Mouse (Mus musculus): ENCODE measurements around the gene Rpgr. TPM values are rescaled to one million over a fixed set of nuclear protein-coding genes. Genes with fewer than 3 reads are reported as not detected.
A peak's percentile ranks its signal among the peaks of the same experiment; 100 is the strongest.

Rpgr gene
- total RNA-seq (2021): 1 to 10 TPM; 2.3 to 3.5 TPM

GRCm38 (mm10) chrX:10216410-10216949 is at the start of gene Rpgr:
Gene Rpgr (minus strand): TSS chrX:10216920.
- intact Hi-C loops (cut with DNase I): loop anchor here (5.0 to 10.0 kb wide), 3 partner anchors 182 to 508 kb away; partner anchors contain the start of gene Tspan7
- peak; percentile 80 for DNase-seq (ENCODE audit: low spot score)

- no peak for DNase-seq (ENCODE audit: low spot score)
- intact Hi-C loops (cut with DNase I): loop anchor here (10.0 kb wide), 1 partner anchor 227 kb away; the partner anchor contains the start of gene Tspan7
These were observed 41.5 kb upstream of the Rpgr start for GRCm38 (mm10) chrX:10258260-10258659.

GRCm38 (mm10) chrX:10257774-10258173 is 41.1 kb upstream of the Rpgr start:
- DNase-seq (ENCODE audit: low spot score): no peak
- intact Hi-C loops (cut with DNase I): loop anchor here (10.0 kb wide), 1 partner anchor 227 kb away; the partner anchor contains the start of gene Tspan7

GRCm38 (mm10) chrX:10251852-10252504 is 35.3 kb upstream of the Rpgr start, which contains the start of gene Otc:
Gene Otc (plus strand): TSS chrX:10252305.
- intact Hi-C loops (cut with DNase I): loop anchor here (10.0 kb wide), 1 partner anchor 233 kb away; the partner anchor contains the start of gene Tspan7
- DNase-seq (ENCODE audit: low spot score): no peak

- no peak for DNase-seq (ENCODE audit: low spot score)
- intact Hi-C loops (cut with DNase I): loop anchor here (10.0 kb wide), 1 partner anchor 233 kb away; the partner anchor contains the start of gene Tspan7
These were observed 34.6 kb upstream of the Rpgr start for GRCm38 (mm10) chrX:10251357-10251756.

- intact Hi-C loops (cut with DNase I): no loop called here
- DNase-seq (ENCODE audit: low spot score): no peak
These were observed 27.2 kb upstream of the Rpgr start for GRCm38 (mm10) chrX:10243916-10244315.

- intact Hi-C loops (cut with DNase I): loop anchor here (10.0 kb wide), 1 partner anchor 335 kb away; no protein-coding TSS in a partner anchor
- no peak for DNase-seq (ENCODE audit: low spot score)
These were observed 22.8 kb upstream of the Rpgr start for GRCm38 (mm10) chrX:10239515-10239914.

- DNase-seq (ENCODE audit: low spot score): no peak
- intact Hi-C loops (cut with DNase I): loop anchor here (10.0 kb wide), 1 partner anchor 340 kb away; no protein-coding TSS in a partner anchor
These were observed 17.9 kb upstream of the Rpgr start for GRCm38 (mm10) chrX:10234617-10235016.

- intact Hi-C loops (cut with DNase I): loop anchor here (10.0 kb wide), 1 partner anchor 342 kb away; no protein-coding TSS in a partner anchor
- no peak for DNase-seq (ENCODE audit: low spot score)
These were observed 16.3 kb upstream of the Rpgr start for GRCm38 (mm10) chrX:10233051-10233450.

GRCm38 (mm10) chrX:10219281-10219680 is 2.6 kb upstream of the Rpgr start:
- no peak for DNase-seq (ENCODE audit: low spot score)
- intact Hi-C loops (cut with DNase I): loop anchor here (5.0 to 10.0 kb wide), 3 partner anchors 184 to 506 kb away; partner anchors contain the start of gene Tspan7

GRCm38 (mm10) chrX:10215972-10216371 is 748 bp downstream of the Rpgr start:
- intact Hi-C loops (cut with DNase I): loop anchor here (5.0 to 10.0 kb wide), 3 partner anchors 181 to 509 kb away; partner anchors contain the start of gene Tspan7
- no peak for DNase-seq (ENCODE audit: low spot score)

- intact Hi-C loops (cut with DNase I): no loop called here
- no peak for DNase-seq (ENCODE audit: low spot score)
These were observed 10.8 kb downstream of the Rpgr start for GRCm38 (mm10) chrX:10205937-10206336.

GRCm38 (mm10) chrX:10201289-10201688 is 15.4 kb downstream of the Rpgr start:
- no peak for DNase-seq (ENCODE audit: low spot score)
- intact Hi-C loops (cut with DNase I): no loop called here

- intact Hi-C loops (cut with DNase I): no loop called here
- DNase-seq (ENCODE audit: low spot score): no peak
These were observed 64.3 kb downstream of the Rpgr start for GRCm38 (mm10) chrX:10152390-10152789.

GRCm38 (mm10) chrX:10117065-10117719 is 99.5 kb downstream of the Rpgr start, which contains the start of gene Srpx:
Gene Srpx (minus strand): TSS chrX:10117709.
- no peak for DNase-seq (ENCODE audit: low spot score)
- intact Hi-C loops (cut with DNase I): no loop called here

GRCm38 (mm10) chrX:10115780-10116179 is 100.9 kb downstream of the Rpgr start:
- intact Hi-C loops (cut with DNase I): no loop called here
- DNase-seq (ENCODE audit: low spot score): no peak

- intact Hi-C loops (cut with DNase I): no loop called here
- no peak for DNase-seq (ENCODE audit: low spot score)
These were observed 106.0 kb downstream of the Rpgr start for GRCm38 (mm10) chrX:10110736-10111135.

GRCm38 (mm10) chrX:10108558-10108957 is 108.2 kb downstream of the Rpgr start:
- no peak for DNase-seq (ENCODE audit: low spot score)
- intact Hi-C loops (cut with DNase I): no loop called here

- intact Hi-C loops (cut with DNase I): no loop called here
- DNase-seq (ENCODE audit: low spot score): no peak
These were observed 111.2 kb downstream of the Rpgr start for GRCm38 (mm10) chrX:10105475-10105874.

- intact Hi-C loops (cut with DNase I): no loop called here
- no peak for DNase-seq (ENCODE audit: low spot score)
These were observed 114.0 kb downstream of the Rpgr start for GRCm38 (mm10) chrX:10102739-10103138.
